Mouse (Mus musculus) CH12.LX (cell line): ENCODE data around the gene Bloc1s6. TPM values are rescaled to one million over a fixed set of nuclear protein-coding genes. Genes with fewer than 3 reads are reported as not detected.

Experiments
- DNase-seq: peaks from one replicate; pipeline ENCODE4 v3.0.0-alpha.2; 2013; ENCODE audit errors: extremely low read depth
- H3K27ac ChIP-seq: 2 replicates; pipeline ENCODE4 v1.5.1; 2012; ENCODE audit warnings: low read depth, mild to moderate bottlenecking, control low read depth, moderate library complexity; ENCODE audit not compliant: insufficient read depth
- H3K27me3 ChIP-seq: replicated peaks from 2 replicates; pipeline ENCODE3; 2012; ENCODE audit warnings: inconsistent platforms
- H3K36me3 ChIP-seq, 2 experiments: replicated peaks in 1 of 2; 2 replicates each; pipeline versions ENCODE3 to v1.6.1; 2012; ENCODE audit warnings: inconsistent platforms in 1 of 2, low read length in 1 of 2, mild to moderate bottlenecking in 1 of 2, mixed read lengths in 1 of 2, moderate library complexity in 1 of 2; ENCODE audit not compliant: control insufficient read depth in 1 of 2, insufficient read depth in 1 of 2
- H3K4me1 ChIP-seq, 2 experiments: 2 replicates each; pipeline ENCODE4 v1.6.1; 2012; ENCODE audit warnings: inconsistent platforms in 1 of 2, moderate library complexity in 1 of 2; ENCODE audit not compliant: insufficient read depth in 2 of 2, control insufficient read depth in 1 of 2
- H3K4me2 ChIP-seq: 2 replicates; pipeline ENCODE4 v1.6.1; 2012; ENCODE audit warnings: low read depth, mild to moderate bottlenecking, control low read depth; ENCODE audit not compliant: poor library complexity, insufficient read depth, severe bottlenecking
- H3K4me3 ChIP-seq, 3 experiments: fragments of 150-350 bp in 1 of 3; sonication (generic) in 1 of 3; replicated peaks in 1 of 3; 2 replicates each; pipeline versions ENCODE3 to v1.5.1; 2011 to 2012; ENCODE audit warnings: low read depth in 2 of 3, low read length in 2 of 3, mild to moderate bottlenecking in 2 of 3, moderate library complexity in 2 of 3, control low read depth in 1 of 3, improper control_type of control experiment in 1 of 3, inconsistent platforms in 1 of 3, mixed read lengths in 1 of 3; ENCODE audit not compliant: poor library complexity in 1 of 3
- H3K79me2 ChIP-seq: replicated peaks from 2 replicates; pipeline ENCODE4 v1.6.1; 2012; ENCODE audit warnings: mild to moderate bottlenecking, moderate library complexity; ENCODE audit not compliant: control insufficient read depth, poor library complexity, insufficient read depth, severe bottlenecking; ENCODE audit errors: extremely low read depth
- H3K9ac ChIP-seq: 2 replicates; pipeline ENCODE4 v1.6.1; 2012; ENCODE audit warnings: low read depth, mild to moderate bottlenecking, control low read depth, moderate library complexity; ENCODE audit not compliant: insufficient read depth
- H3K9me3 ChIP-seq: replicated peaks from 2 replicates; pipeline ENCODE3; 2012; ENCODE audit warnings: low read length, inconsistent platforms, mixed read lengths
- BHLHE40 ChIP-seq: IDR thresholded peaks from 2 replicates; pipeline ENCODE4 v1.6.1; 2011; ENCODE audit warnings: mild to moderate bottlenecking, low read depth, low read length, improper control_type of control experiment
- CHD1 ChIP-seq: IDR thresholded peaks from 2 replicates; pipeline ENCODE4 v1.6.1; 2012; ENCODE audit warnings: low read depth, low read length, improper control_type of control experiment, inconsistent platforms
- CHD2 ChIP-seq: IDR thresholded peaks from 2 replicates; pipeline ENCODE4 v1.6.1; 2011; ENCODE audit warnings: low read length, improper control_type of control experiment
- E2F4 ChIP-seq: IDR thresholded peaks from 2 replicates; pipeline ENCODE4 v1.6.1; 2011; ENCODE audit warnings: low read depth, low read length, improper control_type of control experiment; ENCODE audit not compliant: insufficient replicate concordance
- ELF1 ChIP-seq: IDR thresholded peaks from 2 replicates; pipeline ENCODE4 v1.6.1; 2014; ENCODE audit warnings: low read depth, mild to moderate bottlenecking, inconsistent platforms, low read length, improper control_type of control experiment
- EP300 ChIP-seq: IDR thresholded peaks from 2 replicates; pipeline ENCODE4 v1.6.1; 2011; ENCODE audit warnings: low read length, improper control_type of control experiment
- ETS1 ChIP-seq: conservative IDR thresholded peaks from 2 replicates; pipeline ENCODE4 v1.6.1; 2012; ENCODE audit warnings: low read depth, mild to moderate bottlenecking, inconsistent platforms, low read length, improper control_type of control experiment, moderate library complexity
- HCFC1 ChIP-seq: IDR thresholded peaks from 2 replicates; pipeline ENCODE4 v1.6.1; 2012; ENCODE audit warnings: low read depth, mild to moderate bottlenecking, inconsistent platforms, low read length, improper control_type of control experiment
- IRF4 ChIP-seq: IDR thresholded peaks from 2 replicates; pipeline ENCODE4 v1.6.1; 2014; ENCODE audit warnings: low read depth, mild to moderate bottlenecking, inconsistent platforms, low read length, improper control_type of control experiment
- JUN ChIP-seq: IDR thresholded peaks from 2 replicates; pipeline ENCODE4 v1.6.1; 2011; ENCODE audit warnings: low read depth, mild to moderate bottlenecking, low read length, improper control_type of control experiment, moderate library complexity; ENCODE audit not compliant: insufficient read depth
- JUND ChIP-seq: conservative IDR thresholded peaks from 2 replicates; pipeline ENCODE4 v1.6.1; 2011; ENCODE audit warnings: low read depth, low read length, improper control_type of control experiment
- KAT2A ChIP-seq: IDR thresholded peaks from 2 replicates; pipeline ENCODE4 v1.6.1; 2012; ENCODE audit warnings: low read length, improper control_type of control experiment, inconsistent platforms; ENCODE audit not compliant: insufficient replicate concordance
- MAFK ChIP-seq: IDR thresholded peaks from 2 replicates; pipeline ENCODE4 v1.6.1; 2011; ENCODE audit warnings: low read length, improper control_type of control experiment; ENCODE audit not compliant: insufficient replicate concordance
- MAZ ChIP-seq: IDR thresholded peaks from 2 replicates; pipeline ENCODE4 v1.6.1; 2012; ENCODE audit warnings: low read depth, mild to moderate bottlenecking, inconsistent platforms, low read length, improper control_type of control experiment, moderate library complexity
- MEF2A ChIP-seq: IDR thresholded peaks from 2 replicates; pipeline ENCODE4 v1.6.1; 2014; ENCODE audit warnings: low read depth, mild to moderate bottlenecking, inconsistent platforms, low read length, improper control_type of control experiment, borderline replicate concordance
- MXI1 ChIP-seq: IDR thresholded peaks from 2 replicates; pipeline ENCODE4 v1.6.1; 2011; ENCODE audit warnings: mild to moderate bottlenecking, low read depth, low read length, improper control_type of control experiment
- MYC ChIP-seq: IDR thresholded peaks from 2 replicates; pipeline ENCODE4 v1.6.1; 2011; ENCODE audit warnings: low read depth, mild to moderate bottlenecking, improper control_type of control experiment, low read length
- NELFE ChIP-seq: IDR thresholded peaks from 2 replicates; pipeline ENCODE4 v1.6.1; 2011; ENCODE audit warnings: low read depth, low read length, improper control_type of control experiment
- NRF1 ChIP-seq: IDR thresholded peaks from 2 replicates; pipeline ENCODE4 v1.6.1; 2014; ENCODE audit warnings: low read depth, mild to moderate bottlenecking, inconsistent platforms, low read length, improper control_type of control experiment, moderate library complexity
- PAX5 ChIP-seq: IDR thresholded peaks from 2 replicates; pipeline ENCODE4 v1.6.1; 2012; ENCODE audit warnings: low read length, inconsistent platforms, mixed read lengths
- RAD21 ChIP-seq: IDR thresholded peaks from 2 replicates; pipeline ENCODE4 v1.6.1; 2011; ENCODE audit warnings: low read depth, mild to moderate bottlenecking, low read length, improper control_type of control experiment, moderate library complexity
- RCOR1 ChIP-seq: conservative IDR thresholded peaks from 2 replicates; pipeline ENCODE4 v1.6.1; 2012; ENCODE audit warnings: low read depth, mild to moderate bottlenecking, inconsistent platforms, low read length, improper control_type of control experiment
- SMC3 ChIP-seq: IDR thresholded peaks from 2 replicates; pipeline ENCODE4 v1.6.1; 2011; ENCODE audit warnings: low read depth, low read length, improper control_type of control experiment
- TBP ChIP-seq: conservative IDR thresholded peaks from 2 replicates; pipeline ENCODE4 v1.6.1; 2011; ENCODE audit warnings: low read depth, low read length, improper control_type of control experiment
- UBTF ChIP-seq: IDR thresholded peaks from 2 replicates; pipeline ENCODE4 v1.6.1; 2012; ENCODE audit warnings: low read depth, mild to moderate bottlenecking, inconsistent platforms, low read length, improper control_type of control experiment, moderate library complexity
- USF1 ChIP-seq: IDR thresholded peaks from 2 replicates; pipeline ENCODE4 v1.6.1; 2014; ENCODE audit warnings: low read depth, mild to moderate bottlenecking, inconsistent platforms, low read length, improper control_type of control experiment
- ZC3H11A ChIP-seq: IDR thresholded peaks from 2 replicates; pipeline ENCODE4 v1.6.1; 2012; ENCODE audit warnings: low read depth, mild to moderate bottlenecking, inconsistent platforms, low read length, improper control_type of control experiment
- ZKSCAN1 ChIP-seq: IDR thresholded peaks from 2 replicates; pipeline ENCODE4 v1.6.1; 2012; ENCODE audit warnings: low read depth, inconsistent platforms, low read length, improper control_type of control experiment, borderline replicate concordance
- ZNF384 ChIP-seq: IDR thresholded peaks from 2 replicates; pipeline ENCODE4 v1.6.1; 2012; ENCODE audit warnings: low read depth, low read length, improper control_type of control experiment, inconsistent platforms
- dilution Hi-C: fragments of 300-500 bp; cut with MboI; formaldehyde crosslinking; loops from 2 replicates; pipeline ENCODE4 v1.14.3; 2020; ENCODE audit warnings: low sequenced_read_pairs; ENCODE audit not compliant: extremely low pct_unique_long_range_greater_than_20kb, extremely low pct_ligation_motif_present
- in situ Hi-C: fragments of 300-500 bp; cut with MboI; formaldehyde crosslinking; loops from 3 replicates; pipeline ENCODE4 v1.14.3; 2019; ENCODE audit warnings: low sequenced_read_pairs, low pct_ligation_motif_present, low pct_unique_long_range_greater_than_20kb, mixed read lengths
- polyA plus RNA-seq: library from polyadenylated mRNA; unstranded; fragments of >175 nt; gene quantifications from 2 replicates; pipeline ENCODE4 v1.2.1, GENCODE M21; 2012; ENCODE audit warnings: low read depth; ENCODE audit not compliant: insufficient read length
- total RNA-seq, 2 experiments: library from RNA; depleted of rRNA; stranded (reverse); fragments of 300-350 nt in 1 of 2; fragments of >200 nt in 1 of 2; gene quantifications; 2 replicates each; pipeline ENCODE4 v1.2.3; 2012 to 2014

Bloc1s6 gene
- total and polyA plus RNA-seq, 3 experiments: 25.5 to 60.3 (median 42.0) TPM

- Histone ChIP-seq H3K27me3 (peaks cover 2% of the 10 kb centered on the region), H3K9ac (no peak overlapping the region), H3K4me1 (no peaks in the 10 kb centered on the region), H3K4me3 (no peak overlapping the region), H3K27ac (no peak overlapping the region), H3K9me3 (no peaks in the 10 kb centered on the region), H3K36me3 (no peaks in the 10 kb centered on the region), H3K79me2 (no peaks in the 10 kb centered on the region), H3K4me2 (no peak overlapping the region)
- TF ChIP-seq ELF1: no peak
- TF ChIP-seq JUND: no peak
- no peak for TF ChIP-seq BHLHE40
- TF ChIP-seq KAT2A: no peak
- no peak for TF ChIP-seq MYC
- no peak for TF ChIP-seq TBP
- no peak for TF ChIP-seq RCOR1
- TF ChIP-seq ZC3H11A: no peak
- TF ChIP-seq UBTF: no peak
- TF ChIP-seq USF1: no peak
- no peak for TF ChIP-seq ZNF384
- no peak for TF ChIP-seq PAX5
- TF ChIP-seq EP300: no peak
- TF ChIP-seq RAD21: no peak
- TF ChIP-seq MAZ: no peak
- no peak for TF ChIP-seq NRF1
- TF ChIP-seq MAFK: no peak
- TF ChIP-seq MXI1: no peak
- no peak for TF ChIP-seq E2F4
- no peak for TF ChIP-seq HCFC1
- DNase-seq: no peak
- in situ Hi-C loops: no loop called here
- dilution Hi-C loops: no loop called here
Observed at GRCm38 (mm10) chr2:122771002-122771401, 32.7 kb downstream of the Bloc1s6 start.

- Histone ChIP-seq H3K9me3 (no peaks in the 10 kb centered on the region), H3K4me2 (no peak overlapping the region), H3K4me1 (no peaks in the 10 kb centered on the region), H3K4me3 (no peak overlapping the region), H3K36me3 (no peaks in the 10 kb centered on the region), H3K27ac (no peak overlapping the region), H3K27me3 (peaks cover 2% of the 10 kb centered on the region), H3K79me2 (no peaks in the 10 kb centered on the region), H3K9ac (no peak overlapping the region)
- DNase-seq: no peak
- no peak for TF ChIP-seq HCFC1
- TF ChIP-seq JUN: no peak
- TF ChIP-seq ZKSCAN1: no peak
- TF ChIP-seq IRF4: no peak
- no peak for TF ChIP-seq USF1
- no peak for TF ChIP-seq NELFE
- no peak for TF ChIP-seq MXI1
- no peak for TF ChIP-seq SMC3
- TF ChIP-seq MYC: no peak
- no peak for TF ChIP-seq ETS1
- TF ChIP-seq UBTF: no peak
- no peak for TF ChIP-seq KAT2A
- no peak for TF ChIP-seq PAX5
- TF ChIP-seq MEF2A: no peak
- TF ChIP-seq CHD1: no peak
- no peak for TF ChIP-seq CHD2
- TF ChIP-seq TBP: no peak
- TF ChIP-seq MAZ: no peak
- no peak for TF ChIP-seq RAD21
- TF ChIP-seq E2F4: no peak
- in situ Hi-C loops (no loop called here), dilution Hi-C loops (no loop called here)
Observed at GRCm38 (mm10) chr2:122772899-122773298, 34.6 kb downstream of the Bloc1s6 start.
